Mouse (Mus musculus) CH12F3 (cell line): ENCODE measurements around the gene Crebrf.

Experiments
- in situ Hi-C: fragments of 300-500 bp; cut with MboI; formaldehyde crosslinking; loops from 2 replicates; pipeline ENCODE4 v1.14.3; 2020; ENCODE audit warnings: low sequenced_read_pairs

The Crebrf gene

DNA sequence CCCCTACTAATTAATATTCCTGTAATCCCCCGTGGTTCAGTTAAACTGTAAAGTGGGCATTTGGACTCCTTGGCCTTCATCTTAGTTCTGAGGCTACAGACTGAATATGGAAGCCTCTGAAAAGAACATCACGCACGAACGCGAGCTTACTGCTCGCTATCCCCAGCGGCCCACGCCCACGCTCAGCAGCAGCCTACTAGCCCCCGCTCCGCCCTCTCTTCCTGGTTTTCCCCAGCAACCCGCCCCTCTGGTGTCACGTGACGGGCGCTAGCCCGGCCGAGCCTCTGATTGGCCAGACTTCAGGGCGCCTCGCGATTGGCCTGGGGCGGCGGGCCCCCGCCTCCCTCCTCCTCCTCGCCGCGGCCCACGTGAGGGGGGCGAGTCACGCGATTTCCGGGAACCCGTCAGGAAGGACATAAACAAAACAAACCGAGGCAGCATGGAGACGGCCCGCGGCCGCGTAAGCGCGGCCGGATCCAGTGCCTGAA, at the start of gene Crebrf:
TSS of gene Crebrf (plus strand) at position 380 of the 488 bp plus-strand sequence.
- in situ Hi-C loops, result no loop called here

DNA sequence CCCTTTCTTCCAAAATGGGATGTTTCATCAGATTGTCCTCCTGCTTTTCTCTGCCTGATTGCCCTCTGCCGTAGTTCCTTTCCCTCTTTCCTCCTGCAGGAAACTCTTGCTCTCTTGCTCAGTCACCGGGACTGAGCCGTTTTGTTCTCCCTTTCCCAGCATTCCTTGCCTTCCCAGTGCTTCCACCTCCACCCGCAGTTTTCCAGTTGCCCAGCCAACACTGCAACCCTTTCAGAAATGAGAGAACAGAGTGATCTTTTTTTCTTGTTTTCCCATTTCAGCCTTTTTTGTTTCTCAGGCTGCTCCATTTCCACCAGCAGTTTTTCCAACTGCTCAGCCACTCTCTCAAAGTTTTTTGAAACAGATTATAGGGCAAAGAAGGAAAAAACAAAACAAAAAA, 44.2 kb upstream of the Crebrf start:
- in situ Hi-C loops, result no loop called here

DNA sequence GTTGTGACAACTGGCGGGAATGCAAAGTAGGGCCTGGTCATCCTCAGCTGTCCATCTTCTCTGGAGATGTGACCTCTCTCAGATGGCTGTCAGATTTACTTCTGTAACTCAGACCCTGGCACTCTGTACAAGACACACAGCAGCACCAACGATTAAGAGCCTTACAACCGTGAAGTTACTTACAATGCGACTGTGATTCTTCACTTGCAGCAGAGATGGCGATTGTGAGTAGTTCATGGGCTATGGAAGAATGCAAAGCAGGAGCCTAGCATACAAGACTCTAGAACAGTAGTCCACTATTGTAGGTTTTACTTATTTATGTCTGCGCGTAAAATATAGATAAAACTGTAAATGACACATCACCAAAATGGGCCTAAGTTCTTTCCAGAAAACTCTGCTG, 39.6 kb upstream of the Crebrf start:
- in situ Hi-C loops, result no loop called here

DNA sequence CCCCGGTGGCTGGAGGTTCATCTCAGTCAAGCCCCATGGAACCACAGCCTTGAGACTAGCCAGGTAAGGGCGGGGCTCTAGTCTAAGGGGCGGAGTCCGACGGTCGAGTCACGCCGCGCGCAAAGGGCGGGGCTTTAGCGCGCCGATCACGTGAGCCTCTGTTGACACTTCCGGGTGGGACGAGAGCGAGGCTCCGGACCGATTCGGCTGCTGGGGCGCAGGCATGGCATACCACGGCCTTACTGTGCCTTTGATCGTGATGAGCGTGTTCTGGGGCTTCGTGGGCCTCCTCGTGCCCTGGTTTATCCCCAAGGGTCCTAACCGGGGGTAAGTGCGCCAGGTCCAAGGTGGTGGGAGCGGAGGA, 39.2 kb upstream of the Crebrf start:
- in situ Hi-C loops, result no loop called here

DNA sequence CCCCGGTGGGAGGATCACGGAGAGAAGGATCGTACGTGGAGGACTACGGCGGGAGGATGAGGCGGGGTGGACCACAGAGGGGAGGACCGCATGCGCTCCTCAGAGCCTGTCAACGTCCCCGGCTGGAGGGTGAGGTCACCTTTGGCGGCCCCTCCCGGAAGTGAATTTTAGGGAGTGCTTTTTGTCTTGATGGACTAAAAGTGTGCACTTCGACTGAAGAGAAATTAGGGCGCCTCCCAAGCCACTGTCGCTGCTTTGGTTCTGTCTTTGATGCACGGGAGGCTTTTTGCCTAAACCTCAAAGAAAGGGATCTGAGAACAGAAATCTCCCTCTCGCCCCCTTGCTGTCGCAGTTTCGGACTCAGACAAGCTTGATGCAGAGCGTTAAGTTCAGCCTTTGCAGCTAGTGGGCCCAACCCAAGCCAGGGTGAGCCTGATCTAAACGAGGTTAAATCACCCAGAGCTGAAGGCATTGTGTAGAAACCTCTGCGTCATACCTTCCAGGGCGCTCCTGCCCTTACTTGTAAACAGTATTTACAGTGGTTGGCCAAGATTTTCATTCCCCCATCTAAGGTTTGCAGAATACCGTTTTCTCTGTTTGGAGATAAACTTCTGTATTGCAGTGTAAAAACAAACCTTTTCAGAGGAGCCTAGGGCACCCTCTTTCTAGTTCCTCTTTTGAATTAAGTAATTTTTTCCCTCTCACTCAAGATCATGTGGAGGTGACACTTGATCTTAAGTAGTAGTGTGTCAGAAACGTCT, 38.7 kb upstream of the Crebrf start:
- in situ Hi-C loops, result no loop called here

- in situ Hi-C loops, result no loop called here
These were observed 37.5 kb upstream of the Crebrf start for GRCm38 (mm10) chr17:26677711-26678637.

GRCm38 (mm10) chr17:26681276-26681675, 34.2 kb upstream of the Crebrf start:
- in situ Hi-C loops, result no loop called here

- in situ Hi-C loops, result no loop called here
These were observed 29.0 kb upstream of the Crebrf start for GRCm38 (mm10) chr17:26686334-26687000.

DNA sequence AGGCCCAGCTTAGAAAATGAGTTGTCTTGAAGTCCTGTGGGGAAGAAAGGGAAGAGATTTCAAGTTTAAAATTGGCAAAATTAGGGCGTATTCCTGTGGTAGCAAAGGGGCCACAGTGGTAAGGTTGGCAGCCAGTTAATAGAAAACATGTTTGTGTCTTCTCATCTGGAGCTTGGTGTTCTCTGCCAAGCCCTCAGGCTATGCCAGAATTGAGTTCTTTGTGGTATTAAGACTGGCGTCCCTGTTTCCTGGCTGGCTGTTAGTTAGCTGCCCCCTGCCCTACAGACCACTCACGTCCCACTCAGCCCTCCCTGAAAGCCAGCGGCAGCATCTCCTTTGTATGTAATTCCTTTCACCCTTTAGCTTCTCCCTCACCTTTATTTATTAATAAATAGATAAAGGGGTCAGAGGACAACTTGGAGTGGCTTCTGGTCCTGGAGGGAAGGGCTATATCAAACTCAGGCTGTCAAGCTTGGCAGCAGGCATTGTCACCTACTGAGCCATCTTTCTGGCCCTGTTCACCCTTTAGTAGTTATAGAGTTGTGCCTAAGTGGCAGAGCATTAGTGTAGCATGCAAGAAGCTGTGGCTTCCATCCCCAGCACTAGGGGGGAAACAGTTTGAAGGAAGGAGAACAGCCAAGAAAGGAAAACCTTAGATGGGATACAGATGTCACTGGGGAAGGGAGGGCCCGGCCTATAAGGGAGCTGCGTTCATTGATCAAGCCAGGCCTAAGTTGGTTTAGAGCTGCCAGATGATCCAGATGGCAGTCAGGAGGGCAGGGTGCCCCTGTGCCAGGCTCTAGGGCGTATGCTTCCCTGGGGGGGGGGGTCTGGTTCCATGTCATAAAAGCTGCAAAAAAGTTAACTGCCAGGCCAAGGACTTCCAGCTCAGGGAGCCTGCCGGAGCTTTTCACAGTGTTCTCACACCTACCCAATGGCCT, 26.4 kb upstream of the Crebrf start:
- in situ Hi-C loops, result no loop called here

DNA sequence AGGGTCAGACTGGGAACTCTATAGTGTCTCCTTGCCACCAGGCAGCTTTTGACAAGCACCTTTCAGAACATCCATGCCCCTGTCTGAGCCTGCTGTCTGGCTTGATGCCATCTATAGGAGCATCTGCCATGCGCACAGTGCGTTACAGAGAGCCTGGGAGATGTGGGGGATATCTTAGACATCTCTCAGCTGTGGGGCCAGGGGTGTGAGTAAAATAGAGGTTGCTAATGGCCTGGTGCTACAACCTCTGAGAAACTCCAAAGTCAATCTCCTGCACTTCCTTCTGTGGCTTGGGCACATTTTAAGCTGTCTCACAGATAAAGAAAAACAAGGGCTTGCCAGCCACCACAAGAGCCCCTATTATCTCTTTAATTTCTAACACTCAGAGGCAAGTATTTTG, 25.6 kb upstream of the Crebrf start:
- in situ Hi-C loops, result no loop called here

DNA sequence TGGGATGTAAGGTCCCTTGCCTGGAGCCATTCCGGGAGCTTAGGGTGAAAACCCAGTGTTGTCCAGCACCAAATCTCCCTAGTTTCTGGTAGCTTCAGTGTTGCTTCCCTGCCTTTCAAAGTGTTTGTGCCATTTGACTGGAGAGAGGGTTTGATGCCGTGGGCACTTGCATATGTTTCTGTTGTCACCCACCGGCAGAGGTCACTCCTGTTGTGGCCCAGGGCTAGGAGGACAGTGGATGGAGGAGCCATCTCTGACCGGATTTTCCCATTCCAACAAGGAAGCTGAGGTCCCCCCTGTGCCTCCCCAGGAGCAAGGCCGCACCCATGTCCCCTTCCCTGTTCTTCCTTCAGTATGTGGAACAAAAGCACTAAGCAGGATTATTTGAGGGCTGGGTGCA, 25.2 kb upstream of the Crebrf start:
- in situ Hi-C loops, result no loop called here

DNA sequence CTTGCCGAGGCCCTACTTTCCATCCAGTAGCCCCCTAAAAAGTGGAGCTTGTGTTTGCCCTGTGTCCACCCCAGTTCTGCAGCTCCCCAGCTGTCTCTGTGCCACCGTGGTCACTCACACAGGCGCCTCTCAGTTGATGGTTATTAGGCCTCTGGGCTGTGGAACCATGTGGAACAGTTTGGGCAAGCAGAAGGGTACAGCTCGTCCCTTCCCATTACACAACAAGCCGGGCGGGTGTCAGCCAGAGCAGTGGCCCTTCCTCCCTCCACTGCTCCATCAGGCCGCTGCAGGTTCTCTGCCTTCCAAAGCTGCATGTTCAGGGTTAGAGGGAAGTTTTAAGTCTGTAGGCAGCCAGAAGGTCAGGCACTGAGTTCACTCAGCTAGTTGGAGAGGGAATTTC, 24.3 kb upstream of the Crebrf start:
- in situ Hi-C loops, result no loop called here

DNA sequence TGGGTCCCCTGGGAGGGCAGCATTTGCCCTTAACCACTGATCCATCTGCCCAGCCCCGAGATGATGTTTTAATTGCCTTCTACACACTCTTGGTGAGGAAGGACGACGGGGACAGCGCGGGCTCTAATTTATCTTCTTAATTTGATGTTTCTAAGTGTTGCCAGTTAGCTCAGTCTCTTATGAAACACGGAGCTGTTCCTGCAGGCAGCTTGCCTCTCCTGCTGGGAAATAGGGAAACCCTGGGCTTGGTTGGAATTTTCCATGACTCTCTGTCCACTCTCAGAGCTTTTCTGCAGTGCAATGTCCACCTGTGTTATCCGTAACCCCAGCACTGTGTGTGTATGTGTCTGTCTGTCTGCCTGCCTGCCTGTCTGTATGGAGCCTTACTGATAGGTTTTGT, 22.0 kb upstream of the Crebrf start:
- in situ Hi-C loops, result no loop called here

DNA sequence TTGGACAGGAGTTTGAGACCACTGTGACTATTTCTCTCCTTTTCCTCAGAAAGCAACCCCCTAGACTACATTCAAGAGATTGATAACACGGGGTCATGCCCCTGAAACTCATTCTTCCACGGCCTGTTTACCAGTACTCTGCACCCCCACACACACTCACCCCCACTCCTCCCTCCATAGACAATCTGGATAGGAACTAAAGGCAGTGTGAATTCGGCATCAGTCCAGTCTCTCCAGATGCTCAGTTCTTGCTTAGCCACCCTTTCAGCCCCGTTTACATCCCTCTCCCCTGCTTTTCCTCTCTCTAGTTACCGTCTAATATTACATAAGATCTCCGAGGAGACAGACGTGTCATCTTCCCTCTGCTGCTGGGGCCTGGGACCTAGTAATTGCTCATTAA, 21.3 kb upstream of the Crebrf start:
- in situ Hi-C loops, result no loop called here

DNA sequence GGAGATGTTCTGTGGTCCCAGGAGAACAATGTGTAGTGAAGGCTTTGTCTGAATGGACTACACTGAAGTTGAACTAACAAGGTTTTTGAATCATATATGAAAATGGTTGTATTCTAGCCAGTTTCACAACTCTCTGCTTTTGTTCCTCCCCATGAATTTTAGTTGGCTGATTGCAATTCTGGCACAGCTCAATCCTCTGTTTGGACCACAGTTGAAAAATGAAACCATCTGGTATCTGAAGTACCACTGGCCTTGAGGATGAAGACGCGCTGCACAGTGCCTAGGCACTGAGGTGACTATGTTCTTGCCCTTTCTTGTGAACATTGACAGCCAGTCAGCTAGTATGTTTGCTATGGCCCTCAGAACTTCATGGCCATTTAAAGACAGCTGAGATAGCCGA, 20.3 kb upstream of the Crebrf start:
- in situ Hi-C loops, result no loop called here

GRCm38 (mm10) chr17:26698846-26699245, 16.6 kb upstream of the Crebrf start:
- in situ Hi-C loops, result no loop called here

DNA sequence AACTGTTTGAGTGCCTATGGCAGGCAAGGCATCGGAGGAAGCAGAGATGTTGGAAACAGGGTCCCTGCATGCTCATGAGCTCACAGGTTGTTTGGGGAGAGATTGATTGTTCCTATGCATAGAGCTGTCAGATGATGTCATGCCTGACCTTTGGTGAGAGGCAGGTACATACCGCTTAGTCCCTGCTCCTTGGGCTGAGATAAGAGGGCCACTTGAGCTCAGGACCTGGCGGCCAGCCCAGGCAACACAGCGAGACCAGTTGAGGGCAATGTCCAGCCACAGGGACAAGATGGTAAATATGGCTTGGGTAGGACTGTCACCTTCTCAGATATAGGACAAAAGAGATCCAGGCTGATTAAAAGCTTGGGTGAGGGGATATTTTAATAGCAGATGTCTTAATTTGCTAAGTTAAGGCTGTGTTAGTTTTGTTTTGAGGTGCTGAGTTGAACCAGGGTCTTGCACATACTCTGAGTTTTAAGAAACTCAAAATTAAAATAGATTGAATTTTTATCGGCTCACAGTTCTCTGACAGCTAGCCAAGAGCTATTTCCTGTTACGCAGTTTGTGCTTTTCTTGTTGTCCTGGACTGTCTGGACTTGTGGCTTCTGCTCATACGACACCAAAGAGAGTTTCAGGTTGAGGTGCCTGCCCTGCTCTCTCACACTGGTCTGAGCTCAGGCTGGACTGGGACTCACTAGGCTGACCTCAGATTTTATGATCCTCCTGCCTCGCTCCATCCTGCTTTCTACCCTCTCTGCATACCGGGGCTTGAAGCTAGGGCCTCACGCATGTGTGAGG, 15.4 kb upstream of the Crebrf start:
- in situ Hi-C loops, result no loop called here

- in situ Hi-C loops, result no loop called here
These were observed 13.9 kb upstream of the Crebrf start for GRCm38 (mm10) chr17:26701565-26701964.

DNA sequence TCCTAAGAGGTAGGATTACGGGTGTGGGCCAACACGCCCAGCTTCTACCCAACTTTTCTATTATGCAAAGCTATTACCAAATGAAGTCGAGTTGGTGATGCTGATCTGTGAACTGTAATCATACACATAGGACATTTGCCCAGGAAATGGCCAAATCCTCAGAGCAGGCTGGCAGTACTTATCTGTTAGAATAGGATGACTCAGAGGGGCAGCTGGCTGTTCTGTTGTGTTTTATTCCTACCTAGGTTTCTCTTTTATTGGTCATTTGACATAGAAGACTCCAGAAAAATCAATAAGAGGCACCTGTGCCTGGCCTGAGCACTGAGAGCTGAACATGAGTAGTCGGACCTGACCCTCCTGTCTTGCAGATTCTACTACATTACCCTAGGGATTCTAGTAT, 12.8 kb upstream of the Crebrf start:
- in situ Hi-C loops, result no loop called here

DNA sequence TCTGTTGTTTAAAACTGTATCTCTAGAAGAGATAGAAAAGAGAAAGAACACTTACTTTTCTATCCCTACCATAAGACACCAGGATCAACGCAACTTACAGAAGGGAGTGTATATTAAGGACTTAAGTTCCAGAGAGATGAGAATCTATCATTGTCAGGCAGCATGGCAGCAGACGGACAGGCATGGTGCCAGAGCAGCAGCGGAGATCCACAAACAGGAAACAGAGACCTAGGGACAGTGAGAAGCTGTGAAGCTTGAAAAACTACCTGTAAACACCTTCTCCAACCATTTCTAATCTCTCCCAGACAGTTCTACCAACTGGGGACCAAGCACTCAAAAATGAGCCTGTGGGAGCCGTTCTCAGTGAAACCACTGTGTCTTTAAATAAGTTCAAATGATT, 11.8 kb upstream of the Crebrf start:
- in situ Hi-C loops, result no loop called here
